Mouse (Mus musculus): ENCODE measurements around the gene Herpud1.

- no peak for TF ChIP-seq POLR2A (IDR thresholded peaks at IDR 0.05; ENCODE audit: control insufficient read depth, extremely low read depth, insufficient read depth, low read length, poor library complexity)
- no peak for TF ChIP-seq CTCF (IDR thresholded peaks at IDR 0.05; ENCODE audit: borderline replicate concordance, control insufficient read depth, extremely low read depth, insufficient read depth, low read length, poor library complexity)
Measured at GRCm38 (mm10) chr8:94399361-94399953, 13.2 kb downstream of the Herpud1 start.
